Mouse (Mus musculus) megakaryocyte, embryonic 14.5 days (primary cell): Measurements from ENCODE around the gene Foxn3.

Experiments used
- FLI1 ChIP-seq: IDR thresholded peaks from 2 replicates; pipeline ENCODE4 v1.6.1; 2012; ENCODE audit warnings: low read length, inconsistent platforms, mixed read lengths
- GATA1 ChIP-seq: IDR thresholded peaks from 3 replicates; pipeline ENCODE4 v1.6.1; 2012; ENCODE audit warnings: mixed read lengths, low read length, inconsistent platforms, borderline replicate concordance

- TF ChIP-seq FLI1, result no peak
- no peak for TF ChIP-seq GATA1
Observed at GRCm38 (mm10) chr12:99154230-99154629, 409.2 kb downstream of the Foxn3 start.
